Mouse (Mus musculus): Measurements from ENCODE around the gene Dhps. TPM values are rescaled to one million over a fixed set of nuclear protein-coding genes. Genes with fewer than 3 reads are reported as not detected.
A peak's percentile ranks its signal among the peaks of the same experiment; 100 is the strongest.
"Not testable (repeated sequence)": the region's sequence is repeated elsewhere in the genome, so short reads cannot be mapped to it uniquely, and the experiment has no call there.

Dhps gene
- total RNA-seq, 1 experiment from 2014 or later, result 28.7 TPM

DNA sequence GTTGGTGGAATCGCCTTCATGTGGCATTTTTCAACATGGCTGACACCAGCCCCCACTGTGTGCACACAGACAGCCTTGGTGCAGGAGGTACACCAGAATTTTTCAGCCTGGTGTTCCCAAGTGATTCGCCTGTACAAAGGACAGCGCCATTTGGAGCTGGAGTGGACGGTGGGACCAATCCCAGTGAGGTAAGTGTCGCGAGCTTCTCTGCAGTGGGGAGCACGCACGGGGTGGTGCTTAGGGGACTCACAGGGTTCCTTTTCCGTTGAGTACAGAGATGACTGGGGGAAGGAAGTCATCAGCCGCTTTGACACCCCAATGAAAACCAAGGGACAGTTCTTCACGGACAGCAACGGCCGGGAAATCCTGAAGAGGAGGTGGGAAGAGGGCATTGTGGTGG, 23.5 kb downstream of the Dhps start:
- no peak for DNase-seq

DNA sequence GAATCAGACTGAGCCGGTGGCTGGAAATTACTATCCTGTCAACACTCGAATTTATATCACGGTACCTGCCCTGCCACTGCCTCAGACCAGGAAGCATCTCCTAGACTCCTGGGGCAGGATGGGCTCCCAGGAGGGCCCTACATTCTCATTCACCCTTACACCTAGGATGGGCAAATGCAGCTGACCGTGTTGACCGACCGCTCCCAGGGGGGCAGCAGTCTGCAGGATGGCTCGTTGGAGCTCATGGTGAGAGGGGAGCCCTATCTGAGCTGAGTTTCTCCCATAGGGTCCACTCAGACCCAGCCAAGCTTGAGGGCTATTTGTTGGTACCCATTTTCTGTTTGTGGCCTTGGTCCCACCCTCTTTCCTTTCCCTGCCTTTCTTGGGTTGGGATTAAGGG, 24.0 kb downstream of the Dhps start:
- no peak for DNase-seq

DNA sequence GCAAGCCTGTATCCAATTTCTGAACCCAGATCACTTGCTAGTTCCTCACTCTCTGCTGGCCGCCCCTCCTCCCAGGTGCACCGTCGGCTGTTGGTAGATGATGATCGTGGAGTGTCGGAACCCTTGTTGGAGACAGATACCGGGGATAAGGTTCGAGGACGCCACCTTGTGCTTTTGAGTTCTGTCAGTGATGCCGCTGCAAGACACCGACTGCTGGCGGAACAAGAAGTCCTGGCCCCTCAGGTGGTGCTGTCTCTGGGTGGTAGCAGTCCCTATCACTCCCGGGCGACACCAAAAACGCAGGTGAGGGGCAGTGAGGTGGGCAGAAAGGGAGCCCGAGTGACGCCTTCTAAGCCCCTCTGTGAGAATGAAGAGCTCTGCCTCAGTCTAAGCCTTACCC, 24.6 kb downstream of the Dhps start:
- DNase-seq, result no peak

DNA sequence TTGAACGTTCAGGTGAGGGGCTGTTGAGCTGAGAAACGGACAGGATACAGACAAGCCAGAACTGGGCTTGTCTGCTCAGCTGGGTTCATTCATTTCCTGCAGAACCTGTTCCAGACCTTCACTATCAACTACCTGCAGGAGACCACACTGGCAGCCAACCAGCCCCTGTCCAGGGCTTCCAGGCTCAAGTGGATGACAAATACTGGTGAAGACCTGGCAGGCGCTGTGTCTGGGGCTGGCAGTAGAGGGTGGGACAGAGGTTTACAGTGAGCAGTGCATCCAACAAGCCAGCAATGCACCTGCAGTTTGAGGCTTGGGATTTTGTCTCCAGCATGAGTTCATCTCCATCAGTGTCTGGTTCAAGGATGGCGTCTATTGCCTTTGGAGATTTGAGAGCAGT, 25.3 kb downstream of the Dhps start:
- DNase-seq, result no peak

DNA sequence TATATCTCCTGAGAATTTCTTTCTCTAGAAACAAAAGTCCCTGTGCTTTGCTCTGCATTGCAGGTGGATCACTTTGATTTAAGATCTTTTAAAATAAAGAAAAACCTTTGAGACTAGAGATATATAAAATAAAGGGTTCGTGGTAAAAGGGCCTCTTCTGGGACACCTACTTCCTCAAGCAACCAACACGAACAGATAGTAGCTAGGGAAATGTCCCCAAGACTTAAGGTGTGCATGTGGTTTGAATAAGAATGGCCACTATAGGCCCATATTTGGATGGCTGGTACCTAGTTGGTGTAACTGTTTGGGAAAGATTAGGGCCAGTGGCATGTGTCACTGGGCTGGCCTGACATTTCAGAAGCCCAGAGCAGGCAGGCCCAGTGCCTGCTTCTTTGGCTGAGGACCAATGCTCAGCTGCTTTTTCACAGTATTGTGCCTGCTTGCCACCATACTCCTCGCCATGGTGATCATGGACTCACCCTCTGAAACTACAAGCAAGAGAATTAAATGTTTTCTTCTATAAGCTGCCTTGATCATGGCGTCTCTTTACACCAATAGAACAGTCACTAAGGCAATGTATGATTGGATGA, 28.6 kb downstream of the Dhps start:
- DNase-seq, result no peak

DNA sequence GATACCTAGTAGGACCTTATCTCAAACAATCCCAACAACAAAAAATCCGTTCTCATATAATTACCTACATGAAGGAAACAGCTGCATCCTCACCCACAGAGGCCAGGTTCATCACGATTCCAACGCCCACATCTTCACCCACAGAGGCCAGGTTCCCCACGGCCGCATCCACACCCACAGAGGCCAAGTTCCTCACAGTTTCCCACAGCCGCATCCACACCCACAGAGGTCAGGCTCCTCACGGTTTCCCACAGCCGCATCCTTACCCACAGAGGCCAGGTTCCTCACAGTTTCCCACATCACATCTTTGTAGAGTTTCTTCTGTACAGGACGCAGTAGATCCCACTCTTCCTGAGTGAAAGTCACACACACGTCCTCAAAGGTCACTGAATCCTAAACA, 41.7 kb downstream of the Dhps start:
- DNase-seq, result no peak

DNA sequence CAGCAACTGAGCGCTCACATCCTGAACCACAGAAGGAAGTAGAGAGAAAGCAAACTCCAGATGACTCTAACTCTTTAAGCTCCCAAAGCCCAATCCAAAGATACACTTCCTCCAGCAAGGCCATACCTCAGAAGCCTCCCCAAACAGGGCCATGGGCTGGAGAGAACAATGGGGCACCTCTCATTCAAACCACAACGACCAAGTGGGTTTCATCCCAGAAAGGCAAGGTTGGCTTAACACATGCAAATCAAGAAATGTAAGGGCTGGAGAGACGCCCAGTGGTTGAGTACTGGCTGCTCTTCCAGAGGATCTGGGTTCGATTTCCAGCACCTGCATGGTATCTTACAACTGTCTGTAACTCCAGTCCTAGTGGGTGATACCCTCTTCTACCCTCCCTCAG, 43.9 kb downstream of the Dhps start:
- DNase-seq, result no peak

DNA sequence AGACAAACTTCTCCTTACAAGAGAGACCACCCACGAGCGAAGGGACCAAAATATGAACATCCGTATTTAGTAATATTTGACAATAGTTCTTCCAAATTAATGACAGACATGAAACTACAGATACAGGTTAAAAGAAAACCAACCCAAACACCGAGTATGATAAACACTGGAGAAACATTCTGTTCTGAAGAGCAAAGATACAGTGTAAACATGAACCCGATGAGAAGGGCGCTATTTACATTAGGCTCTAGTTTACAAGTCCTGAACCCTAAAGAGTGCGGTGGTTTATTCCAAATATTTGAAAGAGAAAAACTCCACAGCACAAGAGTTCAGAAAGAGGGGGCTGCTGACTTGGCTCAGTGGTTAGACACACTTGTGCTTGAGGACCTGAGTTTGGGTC, 45.4 kb downstream of the Dhps start:
- no peak for DNase-seq

DNA sequence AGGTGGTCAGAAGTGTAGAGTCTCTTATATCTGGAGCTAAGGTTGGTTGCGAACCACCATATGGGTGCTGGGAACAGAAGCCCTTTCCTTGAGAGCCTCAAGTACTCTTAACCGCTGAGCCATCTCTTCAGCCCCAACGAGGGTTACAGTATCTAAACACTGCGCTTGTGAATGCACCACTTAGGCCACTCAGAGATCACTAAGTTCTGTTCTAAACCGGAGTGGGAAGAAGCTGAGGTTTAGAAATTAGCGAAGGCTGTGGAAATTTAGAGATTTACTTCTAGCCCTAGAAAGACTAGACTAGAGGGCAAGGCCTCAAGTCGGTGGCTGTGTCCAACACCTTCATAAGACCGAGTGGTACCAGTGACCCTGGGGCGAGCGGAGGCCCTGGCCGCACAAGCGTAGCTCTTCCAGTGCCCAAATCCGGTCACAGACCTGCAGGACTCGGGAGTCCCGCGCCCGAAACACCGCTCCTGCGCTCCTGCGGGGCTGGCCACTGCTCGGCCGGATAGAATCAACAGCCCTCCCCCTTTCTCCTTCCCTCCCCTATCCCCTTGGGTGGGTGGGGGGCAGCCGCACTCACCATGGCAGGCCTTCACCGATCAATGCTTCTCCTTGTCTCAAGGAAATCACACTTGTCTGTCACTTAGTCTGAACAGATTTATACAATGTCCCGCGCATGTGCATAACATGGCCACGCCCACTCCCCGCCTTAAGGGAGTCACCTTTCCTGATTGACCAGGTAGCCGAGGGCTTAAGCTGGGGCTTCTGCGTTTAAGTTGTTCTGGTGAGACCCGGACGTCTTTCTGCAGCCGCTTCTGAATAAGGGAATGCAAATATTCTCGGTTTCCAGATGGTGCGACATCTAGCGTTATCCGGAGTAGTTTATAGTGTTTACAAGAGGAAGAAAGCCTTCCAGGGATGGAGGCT, 47.8 kb downstream of the Dhps start:
- DNase-seq, result peak; percentile 87

DNA sequence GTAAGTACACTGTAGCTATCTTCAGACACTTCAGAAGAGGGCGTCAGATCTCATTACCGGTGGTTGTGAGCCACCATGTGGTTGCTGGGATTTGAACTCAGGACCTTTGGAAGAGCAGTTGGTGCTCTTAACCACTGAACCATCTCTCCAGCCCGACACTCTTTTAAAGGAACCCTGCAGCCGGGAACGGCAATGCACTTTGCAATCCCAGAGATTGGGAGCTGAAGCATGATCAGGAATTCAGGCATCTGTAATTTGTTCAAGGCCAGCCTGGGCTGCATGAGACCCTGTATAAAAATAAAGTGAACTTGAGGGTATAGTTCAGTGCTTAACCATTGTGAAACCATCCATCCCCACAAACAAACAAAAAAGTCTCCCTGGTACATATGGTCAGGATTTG, 48.7 kb downstream of the Dhps start:
- not testable (repeated sequence) for DNase-seq

DNA sequence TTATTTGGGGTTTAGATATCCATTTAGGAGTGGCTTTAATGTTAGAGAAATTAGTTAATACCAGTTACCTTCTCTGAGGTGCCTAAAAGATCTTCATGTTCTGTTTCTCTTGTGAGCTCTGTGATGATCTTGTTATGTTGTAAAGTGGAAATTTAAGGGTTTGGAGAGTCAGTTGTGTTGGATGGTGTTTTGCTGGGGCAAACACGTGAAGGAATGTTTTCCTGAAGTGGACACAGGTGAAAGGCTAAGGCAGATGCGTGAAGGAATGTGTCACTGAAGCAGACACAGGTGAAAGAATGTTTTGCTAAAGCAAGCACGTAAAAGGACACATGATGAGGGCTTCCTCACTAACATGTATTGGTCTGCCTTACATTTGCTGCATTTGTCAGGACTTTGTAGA, 51.4 kb downstream of the Dhps start, which contains the start of gene Zfp791:
Zfp791 (minus strand) TSS at position 101 of the 400 bp plus-strand sequence.
- no peak for DNase-seq

DNA sequence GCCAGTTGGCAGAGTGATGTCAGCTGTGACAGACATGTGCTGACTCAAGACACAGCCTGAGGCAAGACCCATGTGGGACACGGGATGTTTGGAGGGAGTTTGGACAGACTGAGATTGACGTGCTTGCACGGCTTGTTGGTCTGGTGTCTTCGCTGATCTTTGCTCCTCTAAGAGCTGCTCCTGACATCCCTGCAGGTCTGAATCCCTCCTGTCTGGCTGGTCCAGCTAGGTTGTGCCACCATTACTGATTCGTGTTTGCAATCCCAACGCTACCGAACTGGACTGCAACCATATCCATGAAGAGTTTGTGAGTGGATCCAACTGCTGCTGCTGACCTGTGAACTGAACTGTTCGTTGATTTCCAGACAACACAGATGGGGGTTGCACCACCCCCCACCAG, 52.1 kb downstream of the Dhps start:
- DNase-seq, result no peak

Small RNAs within 50 kb of the gene (microRNA-seq; reads per million reads assigned to microRNA genes)
- gene Gm23388 (0.38 to 0.43 reads per million in 2 experiments), gene Mir7070 (0 to 1.3 reads per million in 2 experiments)

Other genes starting within 250 kb of the Dhps start
- 7.1 and 7.4 TPM in 2 replicates for gene Dand5, start 248.9 kb upstream of the Dhps start, total RNA-seq (2021)
- gene Gadd45gip1, start 240.2 kb upstream of the Dhps start, total RNA-seq (2021), result 44.4 and 45.7 TPM in 2 replicates
- gene Rad23a, start 231.1 kb upstream of the Dhps start, total RNA-seq (2021), result 108 TPM in 2 replicates
- gene Calr, start 224.8 kb upstream of the Dhps start, total RNA-seq (2021), result 521 and 554 TPM in 2 replicates
- gene Farsa, start 214.8 kb upstream of the Dhps start, total RNA-seq (2021), result 55.2 and 63.4 TPM in 2 replicates
- gene Syce2, start 199.6 kb upstream of the Dhps start, total RNA-seq (2021), result 17.4 and 17.6 TPM in 2 replicates
- gene Gcdh, start 177.8 kb upstream of the Dhps start, total RNA-seq (2021), result 55.4 and 84.8 TPM in 2 replicates
- 0.56 and 5.1 TPM in 2 replicates for gene Klf1, start 169.8 kb upstream of the Dhps start, total RNA-seq (2021)
- gene Dnase2a, start 163.2 kb upstream of the Dhps start, total RNA-seq (2021), result 8.3 and 11.0 TPM in 2 replicates
- 1.2 and 3.1 TPM in 2 replicates for gene Mast1, start 134.4 kb upstream of the Dhps start, total RNA-seq (2021)
- gene Rtbdn, start 124.8 kb upstream of the Dhps start, total RNA-seq (2021), result not detected in 2 replicates
- gene Gm49661, start 102.3 kb upstream of the Dhps start, total RNA-seq (2021), result 2.1 TPM in 1 of 2 replicates, not detected in the other
- gene Prdx2, start 102.2 kb upstream of the Dhps start, total RNA-seq (2021), result 532 and 572 TPM in 2 replicates
- gene Rnaseh2a, start 102.0 kb upstream of the Dhps start, total RNA-seq (2021), result 88.3 and 96.4 TPM in 2 replicates
- 58.3 and 211 TPM in 2 replicates for gene Junb, start 93.0 kb upstream of the Dhps start, total RNA-seq (2021)
- 5.8 and 6.9 TPM in 2 replicates for gene Hook2, start 81.2 kb upstream of the Dhps start, total RNA-seq (2021)
- not detected in 2 replicates for gene Best2, start 57.2 kb upstream of the Dhps start, total RNA-seq (2021)
- 91.4 and 94.7 TPM in 2 replicates for gene Asna1, start 46.5 kb upstream of the Dhps start, total RNA-seq (2021)
- gene Trir, start 44.9 kb upstream of the Dhps start, total RNA-seq (2021), result 154 and 161 TPM in 2 replicates
- gene Tnpo2, start 34.8 kb upstream of the Dhps start, total RNA-seq (2021), result 65.9 and 67.8 TPM in 2 replicates
- 18.0 and 18.4 TPM in 2 replicates for gene Fbxw9, start 11.7 kb upstream of the Dhps start, total RNA-seq (2021)
- gene Gm5741, start 3.8 kb upstream of the Dhps start, total RNA-seq (2021), result not detected in 2 replicates
- 68.3 and 70.3 TPM in 2 replicates for gene Wdr83os, start 9.0 kb downstream of the Dhps start, total RNA-seq (2021)
- gene Wdr83, start 9.5 kb downstream of the Dhps start, total RNA-seq (2021), result 30.0 and 30.9 TPM in 2 replicates
- 49.8 and 56.3 TPM in 2 replicates for gene Man2b1, start 11.5 kb downstream of the Dhps start, total RNA-seq (2021)
- 2.0 and 2.8 TPM in 2 replicates for gene Zfp791, start 51.3 kb downstream of the Dhps start, total RNA-seq (2021)
- not detected in 2 replicates for gene Cks1brt, start 80.2 kb downstream of the Dhps start, total RNA-seq (2021)
- not detected in 2 replicates for gene Olfr371, start 154.2 kb downstream of the Dhps start, total RNA-seq (2021)
- gene Orc6, start 227.9 kb downstream of the Dhps start, total RNA-seq (2021), result 26.5 and 29.3 TPM in 2 replicates
- 83.8 and 84.2 TPM in 2 replicates for gene Vps35, start 228.0 kb downstream of the Dhps start, total RNA-seq (2021)

All from adrenal gland, postnatal 14 days (tissue).